Mouse (Mus musculus): ENCODE results near the gene Gm20605. TPM values are rescaled to one million over a fixed set of nuclear protein-coding genes. Genes with fewer than 3 reads are reported as not detected.

Gm20605 gene
- total and polyA plus RNA-seq, 3 experiments = 1.1 to 9.0 (median 1.1) TPM

DNA sequence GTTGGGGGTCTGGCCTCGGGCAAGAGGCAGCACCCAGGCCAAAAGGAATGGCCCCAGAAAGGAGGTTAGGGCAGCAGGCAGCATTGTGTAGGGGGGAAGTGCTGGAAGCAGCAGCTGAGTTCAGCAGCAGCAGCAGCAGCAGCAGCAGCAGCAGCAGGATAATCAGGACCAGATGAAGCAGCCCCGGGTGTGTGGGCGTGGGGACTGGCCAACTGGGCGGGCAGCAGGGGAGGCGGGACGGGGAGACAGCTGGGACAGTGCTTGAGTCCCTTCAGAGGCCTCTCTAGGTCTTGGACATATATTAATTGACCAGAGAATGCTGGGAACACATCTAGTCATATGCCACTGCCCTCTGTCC, 17.8 kb upstream of the Gm20605 start:
- Histone ChIP-seq H3K4me2 (ENCODE audit: insufficient read depth, low read depth, poor library complexity, severe bottlenecking) (no peak overlapping the region), H3K9ac (ENCODE audit: insufficient read depth, low read depth) (no peak overlapping the region), H3K27me3 (replicated peaks) (no peaks in the 10 kb centered on the region), H3K79me2 (replicated peaks; ENCODE audit: control insufficient read depth, extremely low read depth, insufficient read depth, poor library complexity, severe bottlenecking) (no peaks in the 10 kb centered on the region), H3K36me3 (replicated peaks in 1 of 2; ENCODE audit: control insufficient read depth in 1 of 2, insufficient read depth in 1 of 2, low read length in 1 of 2) (peaks cover 0 to 24% of the 10 kb centered on the region in 2 experiments), H3K4me1 (ENCODE audit: control insufficient read depth in 1 of 2, insufficient read depth in 2 of 2) (peaks cover 0 to 11% of the 10 kb centered on the region in 2 experiments; a peak in 2 of 4 replicates), H3K27ac (ENCODE audit: insufficient read depth, low read depth) (no peak overlapping the region), H3K9me3 (replicated peaks; ENCODE audit: low read length) (no peaks in the 10 kb centered on the region), H3K4me3 (replicated peaks in 1 of 3; ENCODE audit: low read depth in 2 of 3, low read length in 2 of 3, poor library complexity in 1 of 3) (no peak overlapping the region)
- in situ Hi-C loops (cut with MboI; ENCODE audit: low pct_ligation_motif_present, low pct_unique_long_range_greater_than_20kb, low sequenced_read_pairs) (no loop called here), dilution Hi-C loops (cut with MboI; ENCODE audit: extremely low pct_ligation_motif_present, extremely low pct_unique_long_range_greater_than_20kb, low sequenced_read_pairs) (no loop called here)
- no peak for TF ChIP-seq E2F4 (IDR thresholded peaks at IDR 0.05; ENCODE audit: insufficient replicate concordance, low read depth, low read length)
- no peak for TF ChIP-seq NRF1 (IDR thresholded peaks at IDR 0.05; ENCODE audit: low read depth, low read length)
- TF ChIP-seq ZMIZ1 (IDR thresholded peaks at IDR 0.05; ENCODE audit: low read depth, low read length) = no peak
- no peak for TF ChIP-seq USF1 (IDR thresholded peaks at IDR 0.05; ENCODE audit: low read depth, low read length)
- DNase-seq (ENCODE audit: extremely low read depth) = no peak

DNA sequence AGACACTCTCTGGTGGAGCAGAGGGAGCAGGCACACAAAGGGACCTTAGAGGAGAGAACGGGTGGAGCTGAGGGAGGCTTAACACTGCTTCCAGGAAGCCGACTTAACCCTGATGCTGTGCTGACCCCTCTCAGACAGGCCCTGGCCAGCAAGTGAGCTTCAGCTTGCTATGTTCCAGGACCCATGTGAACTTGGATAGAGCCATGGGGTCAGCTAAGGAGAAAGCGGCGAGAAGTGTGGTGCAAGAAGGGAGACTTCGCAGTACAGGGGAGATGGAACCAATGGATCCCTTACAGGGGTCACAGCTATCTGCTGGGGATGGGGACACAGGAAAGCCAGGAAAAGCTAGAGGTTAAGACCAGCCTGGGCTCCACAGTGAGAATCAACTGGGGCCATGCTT, 15.9 kb upstream of the Gm20605 start:
- no peaks in the 10 kb centered on the region for H3K79me2 ChIP-seq (replicated peaks; ENCODE audit: control insufficient read depth, extremely low read depth, insufficient read depth, poor library complexity, severe bottlenecking)
- peaks cover 0 to 11% of the 10 kb centered on the region in 2 experiments; a peak in 2 of 4 replicates for H3K4me1 ChIP-seq (ENCODE audit: control insufficient read depth in 1 of 2, insufficient read depth in 2 of 2)
- H3K9ac ChIP-seq (ENCODE audit: insufficient read depth, low read depth) = no peak overlapping the region
- no peak for TF ChIP-seq SMC3 (IDR thresholded peaks at IDR 0.05; ENCODE audit: low read depth, low read length)
- no peak for TF ChIP-seq ZC3H11A (IDR thresholded peaks at IDR 0.05; ENCODE audit: low read depth, low read length)
- TF ChIP-seq MAX (IDR thresholded peaks at IDR 0.05; ENCODE audit: low read length) = no peak
- no peak for TF ChIP-seq ZMIZ1 (IDR thresholded peaks at IDR 0.05; ENCODE audit: low read depth, low read length)
- TF ChIP-seq TCF12 (IDR thresholded peaks at IDR 0.05; ENCODE audit: low read depth, low read length) = no peak
- no peak for TF ChIP-seq MYC (IDR thresholded peaks at IDR 0.05; ENCODE audit: low read depth, low read length)
- no peak for TF ChIP-seq RCOR1 (conservative IDR thresholded peaks at IDR 0.05; ENCODE audit: low read depth, low read length)
- no peak for TF ChIP-seq USF1 (IDR thresholded peaks at IDR 0.05; ENCODE audit: low read depth, low read length)
- TF ChIP-seq UBTF (IDR thresholded peaks at IDR 0.05; ENCODE audit: low read depth, low read length) = no peak
- H3K27me3 ChIP-seq (replicated peaks) = no peaks in the 10 kb centered on the region
- in situ Hi-C loops (cut with MboI; ENCODE audit: low pct_ligation_motif_present, low pct_unique_long_range_greater_than_20kb, low sequenced_read_pairs) (no loop called here), dilution Hi-C loops (cut with MboI; ENCODE audit: extremely low pct_ligation_motif_present, extremely low pct_unique_long_range_greater_than_20kb, low sequenced_read_pairs) (no loop called here)
- H3K4me2 ChIP-seq (ENCODE audit: insufficient read depth, low read depth, poor library complexity, severe bottlenecking) = no peak overlapping the region
- H3K4me3 ChIP-seq (replicated peaks in 1 of 3; ENCODE audit: low read depth in 2 of 3, low read length in 2 of 3, poor library complexity in 1 of 3) = no peak overlapping the region
- no peaks in the 10 kb centered on the region for H3K9me3 ChIP-seq (replicated peaks; ENCODE audit: low read length)
- no peak for DNase-seq (ENCODE audit: extremely low read depth)
- H3K27ac ChIP-seq (ENCODE audit: insufficient read depth, low read depth) = no peak overlapping the region
- peaks cover 0 to 9% of the 10 kb centered on the region in 2 experiments for H3K36me3 ChIP-seq (replicated peaks in 1 of 2; ENCODE audit: control insufficient read depth in 1 of 2, insufficient read depth in 1 of 2, low read length in 1 of 2)

DNA sequence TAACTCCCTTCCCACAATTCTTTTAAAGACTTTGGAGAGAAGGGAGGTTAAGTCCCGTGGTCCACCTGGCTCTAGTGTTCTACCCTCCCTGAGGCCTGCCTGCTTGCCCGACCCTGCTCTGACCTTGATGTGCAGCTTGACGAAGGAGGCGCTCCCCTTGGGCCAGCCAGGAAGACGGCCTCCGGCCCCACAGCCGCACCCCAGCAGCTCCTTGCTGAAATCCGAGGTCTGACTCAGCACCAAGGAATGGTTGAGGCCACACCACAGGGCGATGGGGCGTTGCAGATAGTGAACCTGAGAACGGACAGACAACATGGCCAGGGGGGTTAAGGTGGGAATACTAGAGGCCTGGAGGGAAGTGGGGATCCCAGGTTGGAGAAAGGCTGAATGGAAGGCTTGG, 15.4 kb upstream of the Gm20605 start, which contains the start of gene Pcolce:
TSS of gene Pcolce (minus strand) at position 235 of the 400 bp plus-strand sequence.
- no peak for DNase-seq (ENCODE audit: extremely low read depth)
- dilution Hi-C loops (cut with MboI; ENCODE audit: extremely low pct_ligation_motif_present, extremely low pct_unique_long_range_greater_than_20kb, low sequenced_read_pairs) = no loop called here
- Histone ChIP-seq H3K4me2 (ENCODE audit: insufficient read depth, low read depth, poor library complexity, severe bottlenecking) (no peak within 1 kb of the TSS), H3K4me3 (replicated peaks in 1 of 3; ENCODE audit: low read depth in 2 of 3, low read length in 2 of 3, poor library complexity in 1 of 3) (no peak within 1 kb of the TSS), H3K27me3 (replicated peaks) (no peaks in the 10 kb centered on the region), H3K79me2 (replicated peaks; ENCODE audit: control insufficient read depth, extremely low read depth, insufficient read depth, poor library complexity, severe bottlenecking) (no peaks in the 10 kb centered on the region), H3K4me1 (ENCODE audit: control insufficient read depth in 1 of 2, insufficient read depth in 2 of 2) (peaks cover 0 to 11% of the 10 kb centered on the region in 2 experiments; a peak in 2 of 4 replicates), H3K27ac (ENCODE audit: insufficient read depth, low read depth) (no peak within 1 kb of the TSS), H3K9me3 (replicated peaks; ENCODE audit: low read length) (no peaks in the 10 kb centered on the region), H3K36me3 (replicated peaks in 1 of 2; ENCODE audit: control insufficient read depth in 1 of 2, insufficient read depth in 1 of 2, low read length in 1 of 2) (peaks cover 0 to 7% of the 10 kb centered on the region in 2 experiments), H3K9ac (ENCODE audit: insufficient read depth, low read depth) (no peak within 1 kb of the TSS)
- TF ChIP-seq E2F4 (IDR thresholded peaks at IDR 0.05; ENCODE audit: insufficient replicate concordance, low read depth, low read length) (no peak), RAD21 (IDR thresholded peaks at IDR 0.05; ENCODE audit: low read depth, low read length) (no peak), MYC (IDR thresholded peaks at IDR 0.05; ENCODE audit: low read depth, low read length) (no peak), MEF2A (IDR thresholded peaks at IDR 0.05; ENCODE audit: borderline replicate concordance, low read depth, low read length) (no peak), EP300 (IDR thresholded peaks at IDR 0.05; ENCODE audit: low read length) (no peak), ZNF384 (IDR thresholded peaks at IDR 0.05; ENCODE audit: low read depth, low read length) (no peak), TCF12 (IDR thresholded peaks at IDR 0.05; ENCODE audit: low read depth, low read length) (no peak), ELF1 (IDR thresholded peaks at IDR 0.05; ENCODE audit: low read depth, low read length) (no peak), RCOR1 (conservative IDR thresholded peaks at IDR 0.05; ENCODE audit: low read depth, low read length) (no peak), CHD1 (IDR thresholded peaks at IDR 0.05; ENCODE audit: low read depth, low read length) (no peak), ZC3H11A (IDR thresholded peaks at IDR 0.05; ENCODE audit: low read depth, low read length) (no peak), KAT2A (IDR thresholded peaks at IDR 0.05; ENCODE audit: insufficient replicate concordance, low read length) (no peak), JUND (conservative IDR thresholded peaks at IDR 0.05; ENCODE audit: low read depth, low read length) (no peak), ETS1 (conservative IDR thresholded peaks at IDR 0.05; ENCODE audit: low read depth, low read length) (no peak)
- in situ Hi-C loops (cut with MboI; ENCODE audit: low pct_ligation_motif_present, low pct_unique_long_range_greater_than_20kb, low sequenced_read_pairs) = no loop called here

Data from CH12.LX (cell line).